Mouse (Mus musculus) retina, adult 2 months (tissue): ENCODE data around the gene Sos2.

Experiments
- DNase-seq: peaks from one replicate; pipeline ENCODE4 v3.0.0-alpha.2; 2012; ENCODE audit warnings: low read depth, low spot score

The Sos2 gene

GRCm38 (mm10) chr12:69681566-69682061, at the start of gene Sos2:
Sos2 (minus strand) TSS chr12:69681852.
- DNase-seq = no peak

- no peak for DNase-seq
Observed at GRCm38 (mm10) chr12:69730306-69730705, 48.7 kb upstream of the Sos2 start.

- DNase-seq = no peak
Observed at GRCm38 (mm10) chr12:69729246-69729645, 47.6 kb upstream of the Sos2 start.

- DNase-seq = peak; percentile 83
Observed at GRCm38 (mm10) chr12:69724711-69725460, 43.2 kb upstream of the Sos2 start, which contains the start of the genes L2hgdh and Atp5s. L2hgdh (minus strand) TSS chr12:69724873. Atp5s (plus strand) TSS chr12:69724950.

- peak; percentile 9 for DNase-seq
Observed at GRCm38 (mm10) chr12:69724018-69724710, 42.5 kb upstream of the Sos2 start.

- no peak for DNase-seq
Observed at GRCm38 (mm10) chr12:69723376-69723775, 41.7 kb upstream of the Sos2 start.

- DNase-seq = no peak
Observed at GRCm38 (mm10) chr12:69722857-69723256, 41.2 kb upstream of the Sos2 start.

- no peak for DNase-seq
Observed at GRCm38 (mm10) chr12:69713628-69714027, 32.0 kb upstream of the Sos2 start.

GRCm38 (mm10) chr12:69704799-69705458, 23.3 kb upstream of the Sos2 start:
- no peak for DNase-seq

GRCm38 (mm10) chr12:69698352-69698751, 16.7 kb upstream of the Sos2 start:
- DNase-seq = no peak

GRCm38 (mm10) chr12:69696746-69697145, 15.1 kb upstream of the Sos2 start:
- DNase-seq = no peak

- no peak for DNase-seq
Observed at GRCm38 (mm10) chr12:69693471-69693870, 11.8 kb upstream of the Sos2 start.

- DNase-seq = no peak
Observed at GRCm38 (mm10) chr12:69690714-69691113, 9.1 kb upstream of the Sos2 start.

- DNase-seq = no peak
Observed at GRCm38 (mm10) chr12:69689094-69689493, 7.4 kb upstream of the Sos2 start.

GRCm38 (mm10) chr12:69688368-69688767, 6.7 kb upstream of the Sos2 start:
- no peak for DNase-seq

- DNase-seq = no peak
Observed at GRCm38 (mm10) chr12:69683537-69683936, 1.9 kb upstream of the Sos2 start.

- no peak for DNase-seq
Observed at GRCm38 (mm10) chr12:69682788-69683419, 1.3 kb upstream of the Sos2 start.

- DNase-seq = peak; percentile 67
Observed at GRCm38 (mm10) chr12:69682065-69682787, 574 bp upstream of the Sos2 start.

GRCm38 (mm10) chr12:69680635-69681565, 752 bp downstream of the Sos2 start:
- no peak for DNase-seq

- no peak for DNase-seq
Observed at GRCm38 (mm10) chr12:69676157-69676556, 5.5 kb downstream of the Sos2 start.
